Mouse (Mus musculus) ES-Bruce4 (cell line): ENCODE measurements at regions not wholly inside any gene's neighbourhood (a gene's known extent, or its start where the extent isn't known, plus 50 kb on each side); places are given as distances from the start of the nearest gene placed in this dataset.

ENCODE experiments used
- H3K27ac ChIP-seq: 2 replicates; pipeline ENCODE4 v1.5.1; 2012; ENCODE audit warnings: low read length, inconsistent platforms; ENCODE audit not compliant: insufficient read depth
- H3K27me3 ChIP-seq: 2 replicates; pipeline ENCODE4 v1.6.1; 2012; ENCODE audit warnings: mild to moderate bottlenecking, low read length, inconsistent platforms; ENCODE audit not compliant: control insufficient read depth, poor library complexity, insufficient read depth, severe bottlenecking
- H3K36me3 ChIP-seq: 2 replicates; pipeline ENCODE4 v1.6.1; 2012; ENCODE audit warnings: inconsistent platforms, mild to moderate bottlenecking, low read length, moderate library complexity; ENCODE audit not compliant: control insufficient read depth, poor library complexity, insufficient read depth, severe bottlenecking
- H3K4me1 ChIP-seq: one replicate; pipeline ENCODE4 v1.8.1; 2011; ENCODE audit warnings: low read length; ENCODE audit not compliant: control insufficient read depth, insufficient read depth
- H3K4me3 ChIP-seq: 2 replicates; pipeline ENCODE4 v1.5.1; 2011; ENCODE audit warnings: low read depth, mild to moderate bottlenecking, low read length
- H3K9ac ChIP-seq: 2 replicates; pipeline ENCODE4 v1.6.1; 2012; ENCODE audit warnings: low read depth, mild to moderate bottlenecking, inconsistent platforms; ENCODE audit not compliant: poor library complexity, severe bottlenecking
- H3K9me3 ChIP-seq: replicated peaks from 2 replicates; pipeline ENCODE4 v1.6.1; 2012; ENCODE audit warnings: mild to moderate bottlenecking, low read length, inconsistent platforms; ENCODE audit not compliant: control insufficient read depth, poor library complexity, insufficient read depth, severe bottlenecking
- CTCF ChIP-seq: IDR thresholded peaks from one replicate; pipeline ENCODE4 v1.8.1; 2011; ENCODE audit warnings: low read depth, low read length
- EP300 ChIP-seq: IDR thresholded peaks from 2 replicates; pipeline ENCODE4 v1.6.1; 2011; ENCODE audit warnings: low read depth, low read length; ENCODE audit not compliant: insufficient read depth
- POLR2A ChIP-seq: IDR thresholded peaks from one replicate; pipeline ENCODE4 v1.8.1; 2011; ENCODE audit warnings: low read length; ENCODE audit not compliant: insufficient read depth

DNA sequence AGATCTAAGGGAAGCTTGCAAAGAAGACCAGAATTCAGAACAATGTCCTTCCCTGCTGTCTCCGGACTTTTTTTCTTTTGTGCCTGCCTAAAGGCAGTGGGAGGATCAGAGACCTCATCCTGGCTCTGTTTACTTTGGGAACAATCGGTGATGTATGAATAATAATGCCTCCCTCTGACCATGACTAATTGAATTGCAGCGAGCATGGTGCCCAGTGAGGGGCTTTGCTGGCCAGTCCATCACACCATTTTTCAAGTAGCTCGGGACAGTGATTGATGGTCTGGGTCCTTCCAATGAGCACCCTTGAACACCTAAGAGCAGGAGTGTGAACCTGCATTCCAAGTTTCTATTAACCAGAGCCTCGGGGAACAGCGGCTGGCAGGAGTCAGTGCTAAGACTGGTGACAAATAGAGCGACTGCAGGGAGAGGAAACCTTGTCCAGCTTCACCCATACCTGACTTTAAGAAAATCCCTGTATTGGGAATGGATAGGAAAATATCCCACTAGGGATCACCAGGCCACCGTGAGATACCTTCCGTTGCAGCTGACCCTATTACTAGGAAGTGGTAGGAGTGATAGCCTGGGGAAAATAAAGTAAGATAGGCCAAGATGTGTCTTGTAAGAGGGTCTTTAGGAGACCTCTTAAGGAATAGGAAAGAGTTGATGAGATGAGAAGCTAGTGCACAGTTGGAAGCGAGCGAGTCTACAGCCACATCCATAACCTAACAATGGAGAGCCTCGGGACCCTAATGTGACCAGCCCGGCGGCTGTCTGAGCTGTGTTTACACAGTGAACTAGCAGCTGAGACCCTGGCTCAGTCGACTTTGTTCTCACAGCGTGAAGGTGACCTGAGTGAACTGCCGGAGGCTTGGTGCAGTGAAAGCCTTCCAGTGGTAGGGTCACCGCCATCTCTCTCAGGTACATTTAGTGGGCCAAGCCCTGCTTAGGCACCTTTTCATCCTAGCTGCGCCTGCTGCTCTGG lies 140.7 kb downstream of the Foxa2 start:
- H3K27ac ChIP-seq: no peak overlapping the region
- H3K36me3 ChIP-seq: no peaks in the 10 kb centered on the region
- H3K27me3 ChIP-seq: no peaks in the 10 kb centered on the region; the same call in none of the 2 replicates
- no peaks in the 10 kb centered on the region for H3K9me3 ChIP-seq
- peaks cover 2% of the 10 kb centered on the region for H3K4me1 ChIP-seq
- TF ChIP-seq CTCF (no peak), EP300 (peak; percentile 76)
- no peak overlapping the region for H3K4me3 ChIP-seq
- no peak overlapping the region for H3K9ac ChIP-seq

DNA sequence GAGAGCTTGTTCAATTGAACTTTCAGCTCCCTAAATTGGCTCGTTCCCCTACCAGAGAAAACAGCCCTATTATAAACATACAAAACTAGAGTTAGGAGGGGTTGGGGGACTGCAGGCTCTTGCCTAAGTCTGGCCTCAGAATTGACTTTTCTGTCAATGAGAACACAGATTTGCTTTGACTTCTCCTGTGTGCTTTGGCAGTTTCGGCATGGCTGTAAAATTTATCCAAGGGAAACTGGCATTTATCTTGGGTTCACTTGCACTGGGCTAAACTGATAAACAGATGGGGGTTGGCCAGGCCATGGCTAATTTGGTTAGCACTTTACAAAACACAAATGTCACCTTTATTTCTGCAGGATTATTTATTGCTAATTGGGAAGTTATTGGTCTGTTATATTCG lies 141.7 kb downstream of the Foxa2 start:
- H3K27ac ChIP-seq: no peak overlapping the region
- TF ChIP-seq POLR2A: no peak
- TF ChIP-seq EP300: no peak
- TF ChIP-seq CTCF: no peak
- H3K36me3 ChIP-seq: no peaks in the 10 kb centered on the region
- H3K4me3 ChIP-seq: no peak overlapping the region
- no peaks in the 10 kb centered on the region for H3K9me3 ChIP-seq
- H3K27me3 ChIP-seq: no peaks in the 10 kb centered on the region; the same call in none of the 2 replicates
- peaks cover 2% of the 10 kb centered on the region for H3K4me1 ChIP-seq
- no peak overlapping the region for H3K9ac ChIP-seq

DNA sequence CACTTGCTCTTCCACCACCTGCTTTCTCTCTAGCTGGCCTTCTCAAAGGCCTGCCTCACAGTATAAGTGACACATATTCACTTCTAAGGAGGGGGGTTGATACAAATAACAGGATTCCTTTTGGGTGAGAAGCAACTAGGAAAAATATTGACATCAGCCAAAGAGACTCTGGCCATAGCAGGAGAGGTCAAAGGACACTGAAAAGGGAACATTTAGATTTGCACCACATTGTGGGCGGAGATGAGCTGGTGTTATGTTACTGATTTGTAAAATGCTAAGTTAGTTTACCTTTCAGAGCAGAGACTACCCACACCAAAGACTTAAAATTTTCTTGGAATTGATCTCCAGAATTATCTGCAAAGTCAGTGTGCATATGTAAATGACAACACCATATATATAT lies 147.5 kb downstream of the Foxa2 start:
- H3K36me3 ChIP-seq: no peaks in the 10 kb centered on the region
- TF ChIP-seq EP300: no peak
- no peak for TF ChIP-seq CTCF
- TF ChIP-seq POLR2A: no peak
- no peak overlapping the region for H3K4me3 ChIP-seq
- no peak overlapping the region for H3K9ac ChIP-seq
- H3K4me1 ChIP-seq: no peaks in the 10 kb centered on the region
- no peak overlapping the region for H3K27ac ChIP-seq
- no peaks in the 10 kb centered on the region for H3K9me3 ChIP-seq
- H3K27me3 ChIP-seq: no peaks in the 10 kb centered on the region; the same call in none of the 2 replicates

DNA sequence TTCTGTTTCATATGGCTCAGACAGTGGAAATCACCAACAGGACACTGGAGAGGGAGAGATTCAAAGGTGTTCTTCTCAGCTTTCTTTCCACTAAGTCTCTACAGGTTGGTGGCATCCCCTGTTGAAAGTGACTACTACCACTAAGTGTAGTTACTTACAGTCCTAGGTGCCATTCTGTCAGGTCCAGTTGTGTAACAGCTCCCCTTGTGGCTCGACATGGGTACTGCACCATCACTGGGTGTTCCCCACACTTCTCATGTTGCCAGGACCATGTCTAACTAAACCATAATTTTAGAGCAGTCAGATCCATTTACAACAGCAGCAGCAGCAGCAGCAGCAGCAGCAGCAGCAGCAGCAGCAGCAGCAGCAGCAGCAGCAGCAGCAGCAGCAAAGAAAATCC lies 151.1 kb downstream of the Foxa2 start:
- H3K27me3 ChIP-seq: no peaks in the 10 kb centered on the region

DNA sequence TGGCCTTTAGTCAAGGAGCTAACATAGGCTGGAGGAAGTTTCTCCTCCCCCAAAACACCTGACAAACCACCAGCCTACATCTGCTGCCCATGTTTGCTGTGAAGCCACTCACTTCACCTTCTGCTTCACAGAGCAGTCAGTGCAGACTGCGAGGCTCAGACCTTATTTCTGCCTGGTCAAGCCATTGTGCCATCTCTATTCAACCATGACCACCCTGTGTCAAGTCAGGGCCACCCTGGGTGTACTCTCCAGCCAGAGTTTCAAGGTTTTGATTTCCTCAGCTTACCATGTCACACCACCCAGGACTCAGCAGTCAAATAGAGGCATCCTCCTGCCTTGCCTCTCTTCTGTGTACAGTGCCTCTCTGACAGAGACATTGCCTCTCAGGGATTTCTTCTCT lies 152.6 kb downstream of the Foxa2 start:
- no peaks in the 10 kb centered on the region for H3K27me3 ChIP-seq
- H3K36me3 ChIP-seq: no peaks in the 10 kb centered on the region
- TF ChIP-seq EP300: no peak
- no peak for TF ChIP-seq POLR2A
- TF ChIP-seq CTCF: no peak
- no peaks in the 10 kb centered on the region for H3K9me3 ChIP-seq
- H3K4me1 ChIP-seq: no peaks in the 10 kb centered on the region
- no peak overlapping the region for H3K9ac ChIP-seq
- H3K4me3 ChIP-seq: no peak overlapping the region
- no peak overlapping the region for H3K27ac ChIP-seq

More for the DNA sequence above, 151.1 kb downstream of the Foxa2 start:
- Histone ChIP-seq H3K9me3 (no peaks in the 10 kb centered on the region), H3K9ac (no peak overlapping the region), H3K36me3 (no peaks in the 10 kb centered on the region), H3K27ac (no peak overlapping the region), H3K4me3 (no peak overlapping the region), H3K4me1 (no peaks in the 10 kb centered on the region)
- TF ChIP-seq CTCF (peak; percentile 79), POLR2A (no peak), EP300 (no peak)

DNA sequence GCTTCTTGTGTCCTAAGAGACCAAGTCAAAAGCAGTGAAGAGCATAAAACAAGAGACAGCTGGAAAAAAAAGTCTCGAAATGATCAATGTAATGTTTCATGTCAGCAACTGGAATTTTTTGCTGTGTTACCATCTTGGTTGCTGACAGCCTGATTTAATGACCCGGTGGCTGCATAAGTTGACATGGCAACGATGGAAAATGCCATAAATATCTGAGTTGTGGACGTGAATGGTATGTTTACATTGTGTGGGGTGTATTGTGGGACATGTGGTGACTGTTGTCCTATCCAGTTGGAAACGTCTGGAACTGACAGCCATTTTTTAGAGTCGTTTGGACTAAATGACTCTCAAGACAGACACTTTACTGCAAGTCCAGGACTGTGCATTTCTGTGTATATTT lies 160.6 kb downstream of the Foxa2 start:
- H3K9ac ChIP-seq: no peak overlapping the region
- no peaks in the 10 kb centered on the region for H3K4me1 ChIP-seq
- H3K27ac ChIP-seq: no peak overlapping the region
- TF ChIP-seq CTCF (no peak), EP300 (no peak)
- H3K9me3 ChIP-seq: no peaks in the 10 kb centered on the region
- H3K36me3 ChIP-seq: no peaks in the 10 kb centered on the region
- H3K4me3 ChIP-seq: no peak overlapping the region
- H3K27me3 ChIP-seq: no peaks in the 10 kb centered on the region
